Mouse (Mus musculus): ENCODE results near the gene Kif2c. TPM values are rescaled to one million over a fixed set of nuclear protein-coding genes. Genes with fewer than 3 reads are reported as not detected.
A peak's percentile ranks its signal among the peaks of the same experiment; 100 is the strongest.

The Kif2c gene
- total and polyA plus RNA-seq, 3 experiments = 33.9 to 40.3 (median 34.0) TPM

DNA sequence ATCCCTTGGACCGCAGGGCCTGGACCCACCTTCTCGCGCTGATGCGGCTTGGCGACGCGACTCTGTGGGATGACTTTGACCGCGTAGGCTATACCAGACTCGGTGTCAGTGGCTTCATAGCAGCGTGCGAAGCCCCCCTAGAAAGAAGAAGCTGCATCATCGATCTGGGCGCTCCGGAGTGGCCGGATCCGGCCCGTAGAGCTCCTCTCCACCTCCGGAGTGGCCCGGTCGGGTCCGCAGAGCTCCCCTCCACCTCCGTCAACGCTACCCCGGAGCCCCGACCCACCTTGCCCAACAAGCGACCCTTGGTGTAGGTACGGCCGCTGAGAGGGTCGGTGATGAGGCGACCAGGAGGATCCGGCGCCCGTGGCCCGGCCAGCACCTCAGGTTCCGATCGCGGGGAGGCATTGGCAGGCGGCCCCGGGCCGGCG is 49.1 kb downstream of the Kif2c start:
- H3K36me3 ChIP-seq (replicated peaks in 1 of 2; ENCODE audit: control insufficient read depth in 1 of 2, insufficient read depth in 1 of 2, low read length in 1 of 2) = peaks cover 28 to 39% of the 10 kb centered on the region in 2 experiments
- no peak overlapping the region for H3K27ac ChIP-seq (ENCODE audit: insufficient read depth, low read depth)
- H3K4me3 ChIP-seq (replicated peaks in 1 of 3; ENCODE audit: low read depth in 2 of 3, low read length in 2 of 3, poor library complexity in 1 of 3) = peak overlapping the region; percentile 86 to 98 (median 91)
- peaks cover 20% of the 10 kb centered on the region for H3K79me2 ChIP-seq (replicated peaks; ENCODE audit: control insufficient read depth, extremely low read depth, insufficient read depth, poor library complexity, severe bottlenecking)
- in situ Hi-C loops (cut with MboI; ENCODE audit: low pct_ligation_motif_present, low pct_unique_long_range_greater_than_20kb, low sequenced_read_pairs) (loop anchor here (5.0 kb wide), 1 partner anchor 131 kb away; no protein-coding TSS in a partner anchor), dilution Hi-C loops (cut with MboI; ENCODE audit: extremely low pct_ligation_motif_present, extremely low pct_unique_long_range_greater_than_20kb, low sequenced_read_pairs) (no loop called here)
- no peaks in the 10 kb centered on the region for H3K9me3 ChIP-seq (replicated peaks; ENCODE audit: low read length)
- peak overlapping the region; percentile 97 for H3K9ac ChIP-seq (ENCODE audit: insufficient read depth, low read depth)
- TF ChIP-seq SIN3A (IDR thresholded peaks at IDR 0.05; ENCODE audit: low read length) (peak; percentile 22; the same call in 1 of the 2 replicates), MXI1 (IDR thresholded peaks at IDR 0.05; ENCODE audit: low read depth, low read length) (no peak)
- no peaks in the 10 kb centered on the region for H3K27me3 ChIP-seq (replicated peaks)
- no peak for DNase-seq (ENCODE audit: extremely low read depth)
- peaks cover 18 to 58% of the 10 kb centered on the region in 2 experiments for H3K4me1 ChIP-seq (ENCODE audit: control insufficient read depth in 1 of 2, insufficient read depth in 2 of 2)
- peak overlapping the region; percentile 91 for H3K4me2 ChIP-seq (ENCODE audit: insufficient read depth, low read depth, poor library complexity, severe bottlenecking)

GRCm38 (mm10) chr4:117132794-117133143 is 49.7 kb downstream of the Kif2c start:
- H3K27ac ChIP-seq (ENCODE audit: insufficient read depth, low read depth) = no peak overlapping the region
- DNase-seq (ENCODE audit: extremely low read depth) = no peak
- no peak for TF ChIP-seq IRF4 (IDR thresholded peaks at IDR 0.05; ENCODE audit: low read depth, low read length)
- TF ChIP-seq BHLHE40 (IDR thresholded peaks at IDR 0.05; ENCODE audit: low read depth, low read length) = no peak
- TF ChIP-seq MAZ (IDR thresholded peaks at IDR 0.05; ENCODE audit: low read depth, low read length) = no peak
- TF ChIP-seq ZKSCAN1 (IDR thresholded peaks at IDR 0.05; ENCODE audit: borderline replicate concordance, low read depth, low read length) = no peak
- TF ChIP-seq ZC3H11A (IDR thresholded peaks at IDR 0.05; ENCODE audit: low read depth, low read length) = no peak
- peak overlapping the region; percentile 97 for H3K9ac ChIP-seq (ENCODE audit: insufficient read depth, low read depth)
- H3K9me3 ChIP-seq (replicated peaks; ENCODE audit: low read length) = no peaks in the 10 kb centered on the region
- H3K36me3 ChIP-seq (replicated peaks in 1 of 2; ENCODE audit: control insufficient read depth in 1 of 2, insufficient read depth in 1 of 2, low read length in 1 of 2) = peaks cover 35 to 45% of the 10 kb centered on the region in 2 experiments
- no peaks in the 10 kb centered on the region for H3K27me3 ChIP-seq (replicated peaks)
- H3K4me3 ChIP-seq (replicated peaks in 1 of 3; ENCODE audit: low read depth in 2 of 3, low read length in 2 of 3, poor library complexity in 1 of 3) = peak overlapping the region; percentile 86 to 98 (median 91)
- dilution Hi-C loops (cut with MboI; ENCODE audit: extremely low pct_ligation_motif_present, extremely low pct_unique_long_range_greater_than_20kb, low sequenced_read_pairs) = no loop called here
- in situ Hi-C loops (cut with MboI; ENCODE audit: low pct_ligation_motif_present, low pct_unique_long_range_greater_than_20kb, low sequenced_read_pairs) = loop anchor here (5.0 kb wide), 1 partner anchor 130 kb away; no protein-coding TSS in a partner anchor
- peaks cover 18 to 59% of the 10 kb centered on the region in 2 experiments for H3K4me1 ChIP-seq (ENCODE audit: control insufficient read depth in 1 of 2, insufficient read depth in 2 of 2)
- peaks cover 20% of the 10 kb centered on the region for H3K79me2 ChIP-seq (replicated peaks; ENCODE audit: control insufficient read depth, extremely low read depth, insufficient read depth, poor library complexity, severe bottlenecking)
- peak overlapping the region; percentile 91 for H3K4me2 ChIP-seq (ENCODE audit: insufficient read depth, low read depth, poor library complexity, severe bottlenecking)

DNA sequence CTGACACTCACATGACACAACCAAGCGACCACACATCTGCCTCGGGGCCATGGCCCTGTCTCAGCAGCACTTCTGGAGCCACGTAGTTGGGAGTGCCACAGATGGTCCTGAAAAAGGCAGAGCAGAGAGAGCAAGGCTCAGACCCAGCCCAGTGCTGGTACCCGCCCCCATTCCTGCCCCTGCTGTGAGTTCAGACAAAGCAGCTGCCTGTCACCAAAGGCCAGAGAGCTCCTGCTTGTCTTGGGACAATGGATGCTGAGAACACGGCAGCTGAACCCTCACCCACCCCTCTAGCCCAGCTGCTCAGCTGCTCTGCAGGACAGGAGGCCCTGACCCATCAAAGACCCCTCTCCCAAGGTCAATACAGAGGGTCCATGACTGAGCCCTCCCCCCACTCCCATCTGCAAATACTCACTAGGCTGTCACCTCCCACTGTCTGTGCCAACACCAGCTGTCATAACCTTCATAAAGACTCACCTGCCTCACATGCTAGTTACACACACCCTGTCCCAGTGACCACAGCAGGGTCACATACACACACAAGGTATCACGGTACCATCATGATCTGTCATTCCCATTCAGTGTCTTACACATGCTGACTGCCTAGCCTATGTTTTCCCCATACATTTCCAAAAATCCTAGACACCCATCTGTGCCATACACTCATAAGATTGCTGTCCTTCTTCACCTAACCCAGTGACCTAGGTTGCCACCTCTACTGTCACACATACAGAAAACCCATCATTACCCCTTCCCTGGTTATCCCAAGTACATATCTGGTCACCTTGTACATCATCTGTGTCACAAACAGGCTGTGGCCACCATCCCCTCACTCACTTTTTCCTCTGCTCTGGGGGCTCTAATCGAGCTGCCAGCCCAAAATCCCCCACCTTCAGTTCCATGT is 50.3 kb downstream of the Kif2c start:
- Histone ChIP-seq H3K79me2 (replicated peaks; ENCODE audit: control insufficient read depth, extremely low read depth, insufficient read depth, poor library complexity, severe bottlenecking) (peaks cover 20% of the 10 kb centered on the region), H3K27ac (ENCODE audit: insufficient read depth, low read depth) (no peak overlapping the region), H3K9ac (ENCODE audit: insufficient read depth, low read depth) (peak overlapping the region; percentile 97), H3K27me3 (replicated peaks) (no peaks in the 10 kb centered on the region), H3K4me1 (ENCODE audit: control insufficient read depth in 1 of 2, insufficient read depth in 2 of 2) (peaks cover 20 to 66% of the 10 kb centered on the region in 2 experiments), H3K4me2 (ENCODE audit: insufficient read depth, low read depth, poor library complexity, severe bottlenecking) (peak overlapping the region; percentile 91), H3K36me3 (replicated peaks in 1 of 2; ENCODE audit: control insufficient read depth in 1 of 2, insufficient read depth in 1 of 2, low read length in 1 of 2) (peaks cover 35 to 49% of the 10 kb centered on the region in 2 experiments), H3K4me3 (replicated peaks in 1 of 3; ENCODE audit: low read depth in 2 of 3, low read length in 2 of 3, poor library complexity in 1 of 3) (peak overlapping the region; percentile 86 to 98 (median 91)), H3K9me3 (replicated peaks; ENCODE audit: low read length) (no peaks in the 10 kb centered on the region)
- dilution Hi-C loops (cut with MboI; ENCODE audit: extremely low pct_ligation_motif_present, extremely low pct_unique_long_range_greater_than_20kb, low sequenced_read_pairs) = no loop called here
- in situ Hi-C loops (cut with MboI; ENCODE audit: low pct_ligation_motif_present, low pct_unique_long_range_greater_than_20kb, low sequenced_read_pairs) = loop anchor here (5.0 kb wide), 1 partner anchor 130 kb away; no protein-coding TSS in a partner anchor
- no peak for DNase-seq (ENCODE audit: extremely low read depth)
- no peak for TF ChIP-seq USF2 (conservative IDR thresholded peaks at IDR 0.05; ENCODE audit: low read depth, low read length)
- no peak for TF ChIP-seq IRF4 (IDR thresholded peaks at IDR 0.05; ENCODE audit: low read depth, low read length)
- TF ChIP-seq JUND (conservative IDR thresholded peaks at IDR 0.05; ENCODE audit: low read depth, low read length) = no peak
- TF ChIP-seq MAZ (IDR thresholded peaks at IDR 0.05; ENCODE audit: low read depth, low read length) = no peak
- no peak for TF ChIP-seq ZC3H11A (IDR thresholded peaks at IDR 0.05; ENCODE audit: low read depth, low read length)
- TF ChIP-seq ETS1 (conservative IDR thresholded peaks at IDR 0.05; ENCODE audit: low read depth, low read length) = no peak
- no peak for TF ChIP-seq TCF12 (IDR thresholded peaks at IDR 0.05; ENCODE audit: low read depth, low read length)
- no peak for TF ChIP-seq MAX (IDR thresholded peaks at IDR 0.05; ENCODE audit: low read length)
- TF ChIP-seq SMC3 (IDR thresholded peaks at IDR 0.05; ENCODE audit: low read depth, low read length) = no peak

All from CH12.LX (cell line).